Mouse (Mus musculus): ENCODE measurements around the gene Eif2b3. TPM values are rescaled to one million over a fixed set of nuclear protein-coding genes. Genes with fewer than 3 reads are reported as not detected.

The Eif2b3 gene
- polyA plus RNA-seq, 1 experiment from 2014 or later: 69.9 TPM

DNA sequence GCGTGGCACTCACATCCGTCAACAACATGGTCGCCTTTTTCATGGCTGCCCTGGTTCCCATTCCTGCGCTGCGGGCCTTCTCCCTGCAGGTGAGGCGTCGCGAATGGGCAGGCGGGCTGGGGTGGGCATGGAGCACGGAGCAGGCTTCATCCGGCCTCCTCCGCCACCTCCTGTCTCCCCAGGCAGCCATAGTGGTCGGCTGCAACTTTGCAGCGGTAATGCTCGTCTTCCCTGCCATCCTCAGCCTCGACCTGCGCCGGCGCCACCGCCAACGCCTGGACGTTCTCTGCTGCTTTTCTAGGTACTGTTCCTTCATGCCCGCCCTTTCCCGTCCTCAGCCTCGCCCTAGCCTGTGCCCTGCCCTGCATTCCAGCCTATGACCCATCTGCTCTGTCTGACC lies 90.1 kb downstream of the Eif2b3 start:
- H3K4me2 ChIP-seq: no peak overlapping the region
- no peaks in the 10 kb centered on the region for H3K4me1 ChIP-seq (replicated peaks; ENCODE audit: control insufficient read depth, insufficient read depth, low read length)
- no peak overlapping the region for H3K4me3 ChIP-seq (ENCODE audit: low read depth, low read length)
- H3K27ac ChIP-seq (ENCODE audit: low read depth, low read length): no peak overlapping the region
- ATAC-seq (replicated peaks; ENCODE audit: low FRiP score) (no peak), DNase-seq (ENCODE audit: low spot score) (no peak)
- H3K36me3 ChIP-seq (ENCODE audit: control insufficient read depth, insufficient read depth, low read length): no peaks in the 10 kb centered on the region; the same call in 1 of the 2 replicates
- H3K9me3 ChIP-seq (ENCODE audit: control insufficient read depth, low read length): no peaks in the 10 kb centered on the region
- H3K9ac ChIP-seq (ENCODE audit: low read depth, low read length): no peak overlapping the region
- 90% methylated on average over 25 of the region's 25 CpGs for WGBS
- H3K27me3 ChIP-seq (replicated peaks; ENCODE audit: control insufficient read depth, insufficient read depth, low read length): no peaks in the 10 kb centered on the region

DNA sequence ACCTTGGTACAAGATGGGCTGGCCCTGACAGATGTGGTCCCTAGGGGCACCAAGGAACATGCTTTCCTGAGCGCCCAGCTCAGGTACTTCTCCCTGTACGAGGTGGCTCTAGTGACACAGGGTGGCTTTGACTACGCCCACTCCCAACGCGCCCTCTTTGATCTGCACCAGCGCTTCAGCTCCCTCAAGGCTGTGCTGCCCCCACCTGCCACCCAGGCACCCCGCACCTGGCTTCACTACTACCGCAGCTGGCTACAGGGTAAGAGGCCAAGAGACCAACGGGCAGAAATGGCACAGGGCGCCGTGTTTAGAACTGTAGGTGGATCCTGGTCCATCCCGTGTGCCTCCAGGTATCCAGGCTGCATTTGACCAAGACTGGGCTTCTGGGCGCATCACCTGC lies 91.0 kb downstream of the Eif2b3 start:
- Histone ChIP-seq H3K9me3 (ENCODE audit: control insufficient read depth, low read length) (no peaks in the 10 kb centered on the region), H3K27ac (ENCODE audit: low read depth, low read length) (no peak overlapping the region), H3K4me3 (ENCODE audit: low read depth, low read length) (no peak overlapping the region), H3K4me1 (replicated peaks; ENCODE audit: control insufficient read depth, insufficient read depth, low read length) (no peaks in the 10 kb centered on the region), H3K27me3 (replicated peaks; ENCODE audit: control insufficient read depth, insufficient read depth, low read length) (no peaks in the 10 kb centered on the region), H3K4me2 (no peak overlapping the region), H3K36me3 (ENCODE audit: control insufficient read depth, insufficient read depth, low read length) (no peaks in the 10 kb centered on the region; the same call in 1 of the 2 replicates), H3K9ac (ENCODE audit: low read depth, low read length) (no peak overlapping the region)
- WGBS: 88% methylated on average over 13 of the region's 13 CpGs
- no peak for ATAC-seq (replicated peaks; ENCODE audit: low FRiP score)
- no peak for DNase-seq (ENCODE audit: low spot score)

DNA sequence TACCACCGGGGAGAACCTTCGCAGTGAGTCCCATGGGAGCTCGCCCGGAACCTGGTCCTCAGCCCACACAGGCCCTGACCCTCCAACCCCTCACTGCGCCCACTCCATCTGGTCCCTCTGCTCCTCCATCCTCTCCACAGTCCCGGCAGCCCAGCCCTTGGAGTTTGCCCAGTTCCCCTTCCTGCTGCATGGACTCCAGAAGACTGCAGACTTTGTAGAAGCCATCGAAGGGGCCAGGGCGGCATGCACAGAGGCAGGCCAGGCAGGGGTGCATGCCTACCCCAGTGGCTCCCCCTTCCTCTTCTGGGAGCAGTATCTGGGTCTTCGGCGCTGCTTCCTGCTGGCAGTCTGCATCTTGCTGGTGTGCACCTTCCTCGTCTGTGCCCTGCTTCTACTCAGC lies 91.8 kb downstream of the Eif2b3 start:
- H3K4me2 ChIP-seq: no peak overlapping the region
- H3K36me3 ChIP-seq (ENCODE audit: control insufficient read depth, insufficient read depth, low read length): no peaks in the 10 kb centered on the region; the same call in 1 of the 2 replicates
- H3K27ac ChIP-seq (ENCODE audit: low read depth, low read length): no peak overlapping the region
- H3K9me3 ChIP-seq (ENCODE audit: control insufficient read depth, low read length): no peaks in the 10 kb centered on the region
- no peak overlapping the region for H3K4me3 ChIP-seq (ENCODE audit: low read depth, low read length)
- no peak overlapping the region for H3K9ac ChIP-seq (ENCODE audit: low read depth, low read length)
- ATAC-seq (replicated peaks; ENCODE audit: low FRiP score) (no peak), DNase-seq (ENCODE audit: low spot score) (no peak)
- H3K4me1 ChIP-seq (replicated peaks; ENCODE audit: control insufficient read depth, insufficient read depth, low read length): no peaks in the 10 kb centered on the region
- WGBS: 82% methylated on average over 11 of the region's 11 CpGs
- H3K27me3 ChIP-seq (replicated peaks; ENCODE audit: control insufficient read depth, insufficient read depth, low read length): no peaks in the 10 kb centered on the region

DNA sequence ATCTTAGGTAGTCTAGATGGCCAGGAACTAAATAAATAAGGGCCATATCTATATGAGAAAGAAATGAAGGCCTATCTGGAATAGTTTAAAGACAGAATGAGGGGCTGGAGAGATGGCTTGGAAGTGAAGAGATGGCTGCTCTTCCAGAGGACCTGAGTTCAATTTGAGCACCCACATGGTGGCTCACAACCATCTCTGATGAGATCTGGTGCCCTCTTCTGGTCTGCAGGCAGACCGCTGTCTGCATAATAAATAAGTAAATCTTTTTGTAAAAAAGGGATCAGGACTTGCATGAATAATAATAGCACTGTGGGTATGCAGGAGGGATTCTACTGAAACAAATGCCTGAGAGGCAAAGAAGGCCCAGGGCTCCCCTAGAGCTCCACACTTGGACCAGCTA lies 94.0 kb downstream of the Eif2b3 start:
- ATAC-seq (replicated peaks; ENCODE audit: low FRiP score) (no peak), DNase-seq (ENCODE audit: low spot score) (no peak)
- Histone ChIP-seq H3K36me3 (ENCODE audit: control insufficient read depth, insufficient read depth, low read length) (no peaks in the 10 kb centered on the region; the same call in 1 of the 2 replicates), H3K9me3 (ENCODE audit: control insufficient read depth, low read length) (no peaks in the 10 kb centered on the region), H3K4me1 (replicated peaks; ENCODE audit: control insufficient read depth, insufficient read depth, low read length) (no peaks in the 10 kb centered on the region), H3K9ac (ENCODE audit: low read depth, low read length) (no peak overlapping the region), H3K27me3 (replicated peaks; ENCODE audit: control insufficient read depth, insufficient read depth, low read length) (no peaks in the 10 kb centered on the region), H3K27ac (ENCODE audit: low read depth, low read length) (no peak overlapping the region), H3K4me2 (no peak overlapping the region), H3K4me3 (ENCODE audit: low read depth, low read length) (no peak overlapping the region)
- 81% methylated on average over 1 of the region's 1 CpGs for WGBS

DNA sequence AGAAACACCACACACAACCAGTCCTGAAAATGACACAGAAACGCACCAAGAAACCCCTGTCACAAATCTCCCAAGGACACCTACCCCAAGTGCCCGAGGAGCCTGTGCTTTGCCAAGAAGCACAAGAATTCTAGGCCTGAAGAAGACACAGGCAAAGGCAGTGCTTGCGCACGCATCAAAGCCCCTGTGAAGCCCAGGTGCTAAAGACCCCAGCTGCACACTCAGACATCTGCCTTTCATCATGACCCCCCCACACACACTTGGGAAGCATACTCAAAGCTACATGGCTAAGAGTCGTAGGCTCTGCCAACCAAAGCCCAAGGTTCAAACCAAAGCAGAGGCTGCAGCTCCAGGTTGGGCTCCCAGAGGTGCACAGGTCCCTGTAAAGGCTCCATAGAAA lies 96.4 kb downstream of the Eif2b3 start:
- WGBS: 85% methylated on average over 5 of the region's 5 CpGs

DNA sequence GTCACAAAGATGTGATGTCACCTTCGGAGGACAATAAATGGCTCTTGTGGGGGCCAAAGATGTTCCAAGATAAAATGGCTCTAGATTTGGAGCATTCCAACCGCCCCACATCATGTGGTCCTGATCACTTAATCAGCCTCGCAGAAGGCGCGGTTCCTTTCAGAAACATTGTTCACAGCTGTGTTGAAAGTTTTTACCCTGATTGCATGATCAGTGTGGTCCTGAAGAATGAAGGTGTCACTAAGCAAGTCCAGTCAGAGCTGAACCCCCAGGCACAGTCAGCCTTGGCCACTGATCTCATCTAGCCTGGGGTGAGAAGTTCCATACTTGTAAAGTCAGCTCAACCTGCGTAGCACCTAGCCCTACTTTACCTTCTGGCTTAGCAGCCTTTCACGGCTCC lies 98.7 kb downstream of the Eif2b3 start:
- WGBS: 91% methylated on average over 7 of the region's 7 CpGs
- Histone ChIP-seq H3K36me3 (ENCODE audit: control insufficient read depth, insufficient read depth, low read length) (no peaks in the 10 kb centered on the region), H3K27me3 (replicated peaks; ENCODE audit: control insufficient read depth, insufficient read depth, low read length) (no peaks in the 10 kb centered on the region), H3K4me1 (replicated peaks; ENCODE audit: control insufficient read depth, insufficient read depth, low read length) (peaks cover 9% of the 10 kb centered on the region), H3K9me3 (ENCODE audit: control insufficient read depth, low read length) (no peaks in the 10 kb centered on the region), H3K4me2 (no peak overlapping the region), H3K27ac (ENCODE audit: low read depth, low read length) (no peak overlapping the region), H3K4me3 (ENCODE audit: low read depth, low read length) (no peak overlapping the region), H3K9ac (ENCODE audit: low read depth, low read length) (no peak overlapping the region)
- DNase-seq (ENCODE audit: low spot score) (no peak), ATAC-seq (replicated peaks; ENCODE audit: low FRiP score) (no peak)

More for the DNA sequence above, 96.4 kb downstream of the Eif2b3 start:
- Histone ChIP-seq H3K27me3 (replicated peaks; ENCODE audit: control insufficient read depth, insufficient read depth, low read length) (no peaks in the 10 kb centered on the region), H3K4me2 (no peak overlapping the region), H3K9me3 (ENCODE audit: control insufficient read depth, low read length) (no peaks in the 10 kb centered on the region), H3K9ac (ENCODE audit: low read depth, low read length) (no peak overlapping the region), H3K4me3 (ENCODE audit: low read depth, low read length) (no peak overlapping the region), H3K36me3 (ENCODE audit: control insufficient read depth, insufficient read depth, low read length) (no peaks in the 10 kb centered on the region), H3K27ac (ENCODE audit: low read depth, low read length) (no peak overlapping the region), H3K4me1 (replicated peaks; ENCODE audit: control insufficient read depth, insufficient read depth, low read length) (peaks cover 4% of the 10 kb centered on the region)
- DNase-seq (ENCODE audit: low spot score): no peak
- no peak for ATAC-seq (replicated peaks; ENCODE audit: low FRiP score)

DNA sequence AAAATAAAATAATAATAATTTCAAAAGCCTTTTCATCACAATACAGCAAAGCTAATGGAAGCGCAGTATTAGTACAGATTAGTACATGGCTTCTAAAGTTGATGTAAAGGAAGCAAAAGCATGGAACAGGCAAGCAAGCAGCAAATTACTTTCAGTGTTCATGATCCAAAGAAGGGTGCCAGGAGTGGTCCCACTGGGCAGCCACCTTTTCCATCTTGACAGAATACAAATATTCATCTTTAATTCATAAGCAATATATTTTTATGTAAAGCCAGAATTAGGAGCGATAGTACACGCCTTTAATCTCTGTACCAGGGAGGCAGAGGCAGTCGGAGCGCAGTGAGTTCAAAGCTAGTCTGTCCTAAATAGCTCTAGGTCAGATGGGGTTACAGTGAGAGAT lies 100.4 kb downstream of the Eif2b3 start:
- ATAC-seq (replicated peaks; ENCODE audit: low FRiP score) (no peak), DNase-seq (ENCODE audit: low spot score) (no peak)
- no peaks in the 10 kb centered on the region for H3K27me3 ChIP-seq (replicated peaks; ENCODE audit: control insufficient read depth, insufficient read depth, low read length)
- peak overlapping the region; percentile 70 for H3K4me3 ChIP-seq (ENCODE audit: low read depth, low read length)
- peak overlapping the region; percentile 99 for H3K4me2 ChIP-seq
- no peaks in the 10 kb centered on the region for H3K9me3 ChIP-seq (ENCODE audit: control insufficient read depth, low read length)
- peak overlapping the region; percentile 73 for H3K9ac ChIP-seq (ENCODE audit: low read depth, low read length)
- WGBS: 79% methylated on average over 5 of the region's 5 CpGs
- peaks cover 17% of the 10 kb centered on the region for H3K4me1 ChIP-seq (replicated peaks; ENCODE audit: control insufficient read depth, insufficient read depth, low read length)
- H3K27ac ChIP-seq (ENCODE audit: low read depth, low read length): peak overlapping the region; percentile 86
- no peaks in the 10 kb centered on the region for H3K36me3 ChIP-seq (ENCODE audit: control insufficient read depth, insufficient read depth, low read length)

DNA sequence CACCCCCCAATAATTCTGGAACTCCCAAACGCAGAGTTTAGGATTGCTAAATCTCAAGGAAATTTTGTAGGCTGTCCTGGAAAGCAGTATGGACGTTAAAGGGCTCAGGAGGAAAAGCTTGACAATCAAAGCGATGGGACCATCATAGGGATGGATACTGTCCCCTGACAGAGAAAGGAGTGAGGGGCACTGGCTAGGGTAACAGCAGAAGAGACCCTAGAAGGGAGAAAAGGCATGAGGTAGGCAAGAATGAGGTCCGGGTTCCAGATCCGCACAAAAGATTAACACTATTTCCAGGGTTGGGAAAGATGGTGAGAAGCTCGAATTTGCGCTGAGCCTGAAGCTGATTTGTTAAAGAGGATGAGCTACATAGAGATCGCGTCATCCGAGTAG lies 100.8 kb downstream of the Eif2b3 start:
- Histone ChIP-seq H3K27me3 (replicated peaks; ENCODE audit: control insufficient read depth, insufficient read depth, low read length) (no peaks in the 10 kb centered on the region), H3K4me1 (replicated peaks; ENCODE audit: control insufficient read depth, insufficient read depth, low read length) (peaks cover 21% of the 10 kb centered on the region), H3K4me3 (ENCODE audit: low read depth, low read length) (peak overlapping the region; percentile 70), H3K4me2 (peak overlapping the region; percentile 99), H3K9me3 (ENCODE audit: control insufficient read depth, low read length) (no peaks in the 10 kb centered on the region), H3K9ac (ENCODE audit: low read depth, low read length) (peak overlapping the region; percentile 73), H3K27ac (ENCODE audit: low read depth, low read length) (peak overlapping the region; percentile 86), H3K36me3 (ENCODE audit: control insufficient read depth, insufficient read depth, low read length) (no peaks in the 10 kb centered on the region)
- ATAC-seq (replicated peaks; ENCODE audit: low FRiP score) (no peak; the same call in 1 of the 2 replicates), DNase-seq (ENCODE audit: low spot score) (no peak)
- WGBS: 6% methylated on average over 10 of the region's 10 CpGs

DNA sequence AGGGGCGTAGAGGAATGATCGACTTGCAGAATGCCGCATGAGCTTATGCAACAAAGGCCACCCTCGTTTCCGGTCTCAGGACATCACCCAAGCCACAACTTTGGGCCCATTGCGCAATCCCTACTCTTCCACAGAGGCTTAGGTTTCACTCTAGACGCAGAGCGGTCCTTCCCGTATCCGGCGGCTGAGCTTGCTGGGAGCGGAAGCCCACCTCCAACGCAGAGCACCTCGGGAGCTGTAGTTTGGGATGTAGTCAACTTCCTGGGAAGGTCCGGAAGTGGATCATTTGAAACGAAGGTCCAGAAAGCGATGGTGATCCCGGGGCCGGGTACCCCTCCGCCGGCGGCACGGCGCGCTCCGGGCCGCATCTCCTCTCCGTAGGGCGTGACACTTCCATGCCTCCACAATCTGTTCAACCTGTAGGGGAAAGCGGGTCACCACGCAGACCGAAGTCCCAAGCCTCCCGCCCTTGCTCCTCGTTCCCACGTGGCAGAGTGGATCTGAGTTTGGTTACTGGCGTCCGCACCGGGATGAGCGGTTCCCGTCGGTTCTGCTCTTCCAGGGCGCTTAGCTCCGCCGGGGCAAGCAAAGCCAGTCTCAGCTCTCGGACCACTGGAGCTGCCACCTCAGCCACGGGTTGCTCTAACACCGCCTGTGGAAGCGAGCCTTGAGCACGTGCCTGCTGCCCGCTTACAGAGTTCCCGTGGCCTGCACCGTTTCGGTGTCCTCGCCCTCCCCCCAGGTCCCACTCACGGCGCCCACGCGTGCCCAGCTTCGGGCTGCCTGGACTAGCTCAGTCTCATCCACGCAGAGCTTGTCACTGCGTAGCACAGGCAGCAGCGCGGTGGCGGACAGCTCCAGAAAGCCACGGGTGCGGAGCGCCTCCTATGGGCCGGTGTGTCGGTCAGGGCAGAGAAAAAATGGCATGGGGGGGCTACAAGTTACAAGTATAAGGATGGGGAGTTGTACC lies 101.5 kb downstream of the Eif2b3 start:
- WGBS: under 1% methylated on average over 69 of the region's 69 CpGs
- H3K27ac ChIP-seq (ENCODE audit: low read depth, low read length): peak overlapping the region; percentile 86
- no peaks in the 10 kb centered on the region for H3K9me3 ChIP-seq (ENCODE audit: control insufficient read depth, low read length)
- no peaks in the 10 kb centered on the region for H3K27me3 ChIP-seq (replicated peaks; ENCODE audit: control insufficient read depth, insufficient read depth, low read length)
- no peaks in the 10 kb centered on the region for H3K36me3 ChIP-seq (ENCODE audit: control insufficient read depth, insufficient read depth, low read length)
- H3K4me3 ChIP-seq (ENCODE audit: low read depth, low read length): peak overlapping the region; percentile 70
- H3K9ac ChIP-seq (ENCODE audit: low read depth, low read length): peak overlapping the region; percentile 87
- H3K4me2 ChIP-seq: peak overlapping the region; percentile 99
- H3K4me1 ChIP-seq (replicated peaks; ENCODE audit: control insufficient read depth, insufficient read depth, low read length): peaks cover 28% of the 10 kb centered on the region
- peak; percentile 87 for DNase-seq (ENCODE audit: low spot score)
- peak; percentile 92 for ATAC-seq (replicated peaks; ENCODE audit: low FRiP score)

Measured in liver, embryonic 11.5 days (tissue).